Mouse (Mus musculus) B cell, adult 67 days (primary cell): ENCODE results near the gene Zc2hc1c. TPM values are rescaled to one million over a fixed set of nuclear protein-coding genes. Genes with fewer than 3 reads are reported as not detected.

ENCODE experiments used
- total RNA-seq, 2 experiments: library from RNA; stranded (reverse); gene quantifications; 4 replicates each; pipeline ENCODE4 v1.2.4; 2023

Gene Zc2hc1c
- not detected for total RNA-seq

DNA sequence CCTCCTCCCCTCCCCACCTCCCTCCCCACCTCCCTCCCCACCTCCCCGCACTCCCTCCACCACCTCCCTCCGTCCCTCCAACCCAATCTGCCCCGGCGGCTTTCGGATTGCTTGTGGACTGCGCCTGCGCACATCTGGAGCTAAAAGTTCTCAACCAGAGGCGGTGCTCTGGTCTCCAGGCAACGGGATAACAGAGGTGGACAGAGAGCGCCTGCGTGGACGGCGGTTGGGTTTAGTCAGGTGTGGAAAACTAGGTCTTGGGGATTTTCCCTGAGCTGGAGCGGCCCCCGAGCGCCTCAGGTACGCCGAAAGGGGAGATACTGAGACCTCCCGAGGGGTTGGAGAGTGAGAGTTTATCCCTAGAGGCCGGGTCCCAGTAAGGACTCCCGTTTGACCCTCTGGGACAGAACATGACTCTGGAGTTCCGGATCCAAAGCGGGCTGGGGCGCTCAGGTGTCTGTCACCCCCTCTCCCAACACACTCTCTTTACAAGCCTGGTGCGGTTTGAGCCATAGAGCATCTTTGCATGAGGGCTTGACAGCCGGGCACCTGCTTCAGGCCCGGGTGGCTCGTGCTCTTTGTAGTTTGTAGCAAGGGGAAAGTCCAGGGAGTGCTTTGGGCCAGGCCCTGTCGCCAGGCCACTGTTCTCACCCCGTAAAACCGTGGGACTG is at the start of gene Zc2hc1c:
Gene Zc2hc1c, plus strand, starts transcription at position 106 of the 671 bp plus-strand sequence.

DNA sequence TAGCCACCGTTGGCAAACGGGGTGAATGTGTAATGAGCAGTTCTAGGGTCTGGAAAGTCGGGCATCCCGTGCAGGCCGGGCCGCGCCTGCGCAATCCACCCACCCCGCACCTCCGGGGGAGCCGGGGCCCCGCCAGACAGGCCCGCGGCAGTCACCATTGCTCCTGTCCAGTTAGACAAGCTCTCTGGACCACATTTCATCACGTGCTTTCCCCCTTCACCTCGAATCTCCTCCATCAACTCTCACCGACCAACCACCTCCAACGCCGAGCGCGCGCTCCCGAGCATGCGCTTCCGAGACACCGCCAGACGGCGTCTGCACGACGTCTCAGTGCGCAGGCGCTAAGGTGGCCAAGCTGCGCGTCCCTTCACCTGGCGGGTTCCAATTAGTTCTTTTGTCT is 18.1 kb upstream of the Zc2hc1c start, which contains the start of gene Mlh3:
Gene Mlh3, minus strand, starts transcription at position 281 of the 400 bp plus-strand sequence.

DNA sequence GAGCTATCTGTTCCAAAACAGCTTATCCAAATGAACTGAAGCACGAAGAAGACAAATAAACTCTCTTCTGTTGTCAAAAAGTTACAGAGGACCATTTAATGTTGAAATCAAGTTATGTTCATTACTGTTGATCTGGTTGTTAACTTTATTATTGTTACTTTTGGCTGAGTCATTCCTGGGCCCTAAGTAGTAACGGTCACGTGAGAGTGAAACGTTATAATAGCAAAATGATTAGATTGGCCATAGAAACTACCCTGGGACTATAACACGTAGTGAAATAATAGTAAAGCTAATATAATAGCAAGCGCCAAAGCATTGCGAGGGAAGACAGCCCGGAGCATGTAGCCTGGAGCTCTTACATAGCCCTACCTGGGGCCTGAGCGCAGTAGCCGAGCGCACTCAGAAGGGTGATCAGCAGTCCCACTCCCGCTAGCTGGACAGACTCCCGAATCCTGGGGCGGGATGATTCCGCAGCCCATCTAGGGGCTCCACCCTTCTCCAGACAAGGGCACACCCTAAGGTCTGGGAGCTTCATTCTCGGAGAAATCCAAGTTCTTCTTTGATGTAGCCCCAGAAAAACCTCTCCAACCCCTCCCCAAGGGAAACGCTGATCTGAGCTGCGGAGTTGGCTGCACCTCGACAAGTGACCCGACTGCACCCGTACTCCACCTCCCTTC is 444 bp upstream of the Zc2hc1c start, which contains the start of gene Acyp1:
Gene Acyp1, minus strand, starts transcription at position 630 of the 677 bp plus-strand sequence.

DNA sequence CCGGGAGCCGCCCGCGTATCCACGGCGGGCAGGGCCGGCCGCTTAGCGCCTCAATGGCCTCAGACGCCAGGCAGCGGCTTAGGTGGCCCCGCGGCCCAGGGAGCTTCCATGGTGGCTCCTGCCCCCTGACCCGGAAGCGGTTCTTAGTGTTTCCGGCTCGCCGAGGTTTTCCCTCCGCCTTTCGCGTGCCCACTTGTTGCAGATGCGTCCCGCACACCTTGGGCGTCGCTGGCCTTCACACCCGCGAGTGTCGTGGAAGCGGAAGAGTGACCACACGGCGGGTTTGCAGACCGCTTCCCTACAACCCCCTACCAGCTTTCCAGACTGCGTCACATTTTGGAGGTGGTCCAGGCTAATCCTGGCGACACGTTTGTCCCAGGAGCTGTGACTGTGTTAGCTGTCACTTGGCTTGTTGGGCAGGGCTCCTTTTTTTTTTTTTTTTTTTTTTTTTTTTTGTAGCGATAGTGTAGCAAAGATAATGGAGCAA is 50.9 kb downstream of the Zc2hc1c start, which contains the start of gene Nek9:
Gene Nek9, minus strand, starts transcription at position 120 of the 487 bp plus-strand sequence.

Other genes starting within 250 kb of the Zc2hc1c start
- gene Prox2, start 177.8 kb upstream of the Zc2hc1c start, total RNA-seq = 1 to 10 TPM; 4.7 to 5.9 TPM
- 100 to 1,000 TPM; 219 to 231 TPM for gene Dlst, start 177.8 kb upstream of the Zc2hc1c start, total RNA-seq
- 1 to 10 TPM; 1.1 to 2.0 TPM for gene Rps6kl1, start 137.3 kb upstream of the Zc2hc1c start, total RNA-seq
- gene Pgf, start 110.8 kb upstream of the Zc2hc1c start, total RNA-seq = not detected
- 100 to 1,000 TPM in 1 of 2 experiments, 10 to 100 TPM in 1; 86.4 to 103 TPM for gene Eif2b2, start 69.1 kb upstream of the Zc2hc1c start, total RNA-seq
- gene Mlh3, start 18.0 kb upstream of the Zc2hc1c start, total RNA-seq = 10 to 100 TPM; 17.5 to 21.1 TPM
- 10 to 100 TPM; 15.0 to 20.7 TPM for gene Acyp1, start 153 bp upstream of the Zc2hc1c start, total RNA-seq
- gene Nek9, start 50.8 kb downstream of the Zc2hc1c start, total RNA-seq = 10 to 100 TPM; 60.1 to 68.9 TPM
- gene Tmed10, start 86.3 kb downstream of the Zc2hc1c start, total RNA-seq = 100 to 1,000 TPM; 142 to 144 TPM
- gene Fos, start 185.3 kb downstream of the Zc2hc1c start, total RNA-seq = 1,000 to 10,000 TPM in 1 of 2 experiments, 100 to 1,000 TPM in 1; 584 to 1,441 TPM